Mouse (Mus musculus): ENCODE data around the gene Oas3. TPM values are rescaled to one million over a fixed set of nuclear protein-coding genes. Genes with fewer than 3 reads are reported as not detected.

Oas3 gene
- polyA plus RNA-seq, 1 experiment: 1.9 TPM

- no peaks in the 10 kb centered on the region for H3K4me1 ChIP-seq (ENCODE audit: control insufficient read depth, insufficient read depth, low read length)
- no peak within 1 kb of the TSS for H3K27ac ChIP-seq (ENCODE audit: insufficient read depth, low read length)
- H3K36me3 ChIP-seq (ENCODE audit: control insufficient read depth, insufficient read depth, low read length, poor library complexity, severe bottlenecking): no peaks in the 10 kb centered on the region
- no peak within 1 kb of the TSS for H3K9ac ChIP-seq (ENCODE audit: low read depth, poor library complexity, severe bottlenecking)
- TF ChIP-seq POLR2A (IDR thresholded peaks at IDR 0.05; ENCODE audit: insufficient read depth, low read length) (no peak), CTCF (IDR thresholded peaks at IDR 0.05; ENCODE audit: low read depth, low read length) (no peak), EP300 (IDR thresholded peaks at IDR 0.05; ENCODE audit: insufficient read depth, low read depth, low read length) (no peak)
- H3K27me3 ChIP-seq (ENCODE audit: control insufficient read depth, insufficient read depth, low read length, poor library complexity, severe bottlenecking): no peaks in the 10 kb centered on the region
- no peak within 1 kb of the TSS for H3K4me3 ChIP-seq (ENCODE audit: low read depth, low read length)
- no peaks in the 10 kb centered on the region for H3K9me3 ChIP-seq (replicated peaks; ENCODE audit: control insufficient read depth, insufficient read depth, low read length, poor library complexity, severe bottlenecking)
These were observed 27.8 kb downstream of the Oas3 start, which contains the start of gene Oas2 for GRCm38 (mm10) chr5:120749688-120750087. Gene Oas2 (minus strand): TSS chr5:120749853.

- no peak for TF ChIP-seq EP300 (IDR thresholded peaks at IDR 0.05; ENCODE audit: insufficient read depth, low read depth, low read length)
- TF ChIP-seq POLR2A (IDR thresholded peaks at IDR 0.05; ENCODE audit: insufficient read depth, low read length): no peak
- no peak for TF ChIP-seq CTCF (IDR thresholded peaks at IDR 0.05; ENCODE audit: low read depth, low read length)
- Histone ChIP-seq H3K4me3 (ENCODE audit: low read depth, low read length) (no peak overlapping the region), H3K36me3 (ENCODE audit: control insufficient read depth, insufficient read depth, low read length, poor library complexity, severe bottlenecking) (no peaks in the 10 kb centered on the region), H3K27me3 (ENCODE audit: control insufficient read depth, insufficient read depth, low read length, poor library complexity, severe bottlenecking) (no peaks in the 10 kb centered on the region), H3K9ac (ENCODE audit: low read depth, poor library complexity, severe bottlenecking) (no peak overlapping the region), H3K9me3 (replicated peaks; ENCODE audit: control insufficient read depth, insufficient read depth, low read length, poor library complexity, severe bottlenecking) (no peaks in the 10 kb centered on the region), H3K27ac (ENCODE audit: insufficient read depth, low read length) (no peak overlapping the region), H3K4me1 (ENCODE audit: control insufficient read depth, insufficient read depth, low read length) (no peaks in the 10 kb centered on the region)
These were observed 31.0 kb downstream of the Oas3 start for GRCm38 (mm10) chr5:120746451-120746850.

GRCm38 (mm10) chr5:120742125-120742524 is 35.3 kb downstream of the Oas3 start:
- no peak overlapping the region for H3K4me3 ChIP-seq (ENCODE audit: low read depth, low read length)
- TF ChIP-seq EP300 (IDR thresholded peaks at IDR 0.05; ENCODE audit: insufficient read depth, low read depth, low read length) (no peak), CTCF (IDR thresholded peaks at IDR 0.05; ENCODE audit: low read depth, low read length) (peak; percentile 55)
- peaks cover 4% of the 10 kb centered on the region for H3K4me1 ChIP-seq (ENCODE audit: control insufficient read depth, insufficient read depth, low read length)
- H3K27me3 ChIP-seq (ENCODE audit: control insufficient read depth, insufficient read depth, low read length, poor library complexity, severe bottlenecking): no peaks in the 10 kb centered on the region
- H3K36me3 ChIP-seq (ENCODE audit: control insufficient read depth, insufficient read depth, low read length, poor library complexity, severe bottlenecking): no peaks in the 10 kb centered on the region
- no peak overlapping the region for H3K9ac ChIP-seq (ENCODE audit: low read depth, poor library complexity, severe bottlenecking)
- no peak overlapping the region for H3K27ac ChIP-seq (ENCODE audit: insufficient read depth, low read length)
- H3K9me3 ChIP-seq (replicated peaks; ENCODE audit: control insufficient read depth, insufficient read depth, low read length, poor library complexity, severe bottlenecking): no peaks in the 10 kb centered on the region

- Histone ChIP-seq H3K4me1 (ENCODE audit: control insufficient read depth, insufficient read depth, low read length) (peaks cover 9% of the 10 kb centered on the region), H3K9ac (ENCODE audit: low read depth, poor library complexity, severe bottlenecking) (peak overlapping the region; percentile 20; the same call in 1 of the 2 replicates), H3K9me3 (replicated peaks; ENCODE audit: control insufficient read depth, insufficient read depth, low read length, poor library complexity, severe bottlenecking) (no peaks in the 10 kb centered on the region), H3K4me3 (ENCODE audit: low read depth, low read length) (no peak overlapping the region), H3K36me3 (ENCODE audit: control insufficient read depth, insufficient read depth, low read length, poor library complexity, severe bottlenecking) (no peaks in the 10 kb centered on the region), H3K27me3 (ENCODE audit: control insufficient read depth, insufficient read depth, low read length, poor library complexity, severe bottlenecking) (no peaks in the 10 kb centered on the region), H3K27ac (ENCODE audit: insufficient read depth, low read length) (peak overlapping the region; percentile 91)
- no peak for TF ChIP-seq POLR2A (IDR thresholded peaks at IDR 0.05; ENCODE audit: insufficient read depth, low read length)
These were observed 43.0 kb downstream of the Oas3 start for GRCm38 (mm10) chr5:120734380-120734990.

GRCm38 (mm10) chr5:120733696-120734095 is 43.8 kb downstream of the Oas3 start:
- no peaks in the 10 kb centered on the region for H3K9me3 ChIP-seq (replicated peaks; ENCODE audit: control insufficient read depth, insufficient read depth, low read length, poor library complexity, severe bottlenecking)
- no peaks in the 10 kb centered on the region for H3K27me3 ChIP-seq (ENCODE audit: control insufficient read depth, insufficient read depth, low read length, poor library complexity, severe bottlenecking)
- no peaks in the 10 kb centered on the region for H3K36me3 ChIP-seq (ENCODE audit: control insufficient read depth, insufficient read depth, low read length, poor library complexity, severe bottlenecking)
- no peak for TF ChIP-seq CTCF (IDR thresholded peaks at IDR 0.05; ENCODE audit: low read depth, low read length)
- no peak for TF ChIP-seq EP300 (IDR thresholded peaks at IDR 0.05; ENCODE audit: insufficient read depth, low read depth, low read length)
- TF ChIP-seq POLR2A (IDR thresholded peaks at IDR 0.05; ENCODE audit: insufficient read depth, low read length): no peak
- H3K4me1 ChIP-seq (ENCODE audit: control insufficient read depth, insufficient read depth, low read length): peaks cover 9% of the 10 kb centered on the region
- H3K27ac ChIP-seq (ENCODE audit: insufficient read depth, low read length): peak overlapping the region; percentile 91
- no peak overlapping the region for H3K9ac ChIP-seq (ENCODE audit: low read depth, poor library complexity, severe bottlenecking)
- no peak overlapping the region for H3K4me3 ChIP-seq (ENCODE audit: low read depth, low read length)

GRCm38 (mm10) chr5:120732740-120733139 is 44.7 kb downstream of the Oas3 start:
- Histone ChIP-seq H3K4me1 (ENCODE audit: control insufficient read depth, insufficient read depth, low read length) (peaks cover 8% of the 10 kb centered on the region), H3K9ac (ENCODE audit: low read depth, poor library complexity, severe bottlenecking) (no peak overlapping the region), H3K27ac (ENCODE audit: insufficient read depth, low read length) (peak overlapping the region; percentile 91), H3K27me3 (ENCODE audit: control insufficient read depth, insufficient read depth, low read length, poor library complexity, severe bottlenecking) (no peaks in the 10 kb centered on the region), H3K9me3 (replicated peaks; ENCODE audit: control insufficient read depth, insufficient read depth, low read length, poor library complexity, severe bottlenecking) (no peaks in the 10 kb centered on the region), H3K36me3 (ENCODE audit: control insufficient read depth, insufficient read depth, low read length, poor library complexity, severe bottlenecking) (no peaks in the 10 kb centered on the region), H3K4me3 (ENCODE audit: low read depth, low read length) (no peak overlapping the region)
- TF ChIP-seq EP300 (IDR thresholded peaks at IDR 0.05; ENCODE audit: insufficient read depth, low read depth, low read length) (peak; percentile 70), CTCF (IDR thresholded peaks at IDR 0.05; ENCODE audit: low read depth, low read length) (no peak)
